Mouse (Mus musculus) lung, embryonic 16.5 days (tissue): ENCODE data around the gene 4930442H23Rik. TPM values are rescaled to one million over a fixed set of nuclear protein-coding genes. Genes with fewer than 3 reads are reported as not detected.
"Not testable (repeated sequence)": the region's sequence is repeated elsewhere in the genome, so short reads cannot be mapped to it uniquely, and the experiment has no call there.

Experiments
- ATAC-seq: fragments of 200-750 bp; cut with Nextera tagmentation; 2 replicates; pipeline ENCODE4 v1.8.0; 2017; ENCODE audit warnings: low read depth, mild to moderate bottlenecking, moderate library complexity
- H3K27ac ChIP-seq: fragments of 300-500 bp; sonication (generic); 2 replicates; pipeline ENCODE4 v1.5.1; 2014; ENCODE audit warnings: mild to moderate bottlenecking, control low read depth, low read length
- H3K27me3 ChIP-seq: fragments of 300-500 bp; sonication (generic); 2 replicates; pipeline ENCODE4 v1.6.1; 2014; ENCODE audit warnings: low read depth, low read length, mixed read lengths; ENCODE audit not compliant: control insufficient read depth, insufficient read depth
- H3K36me3 ChIP-seq: fragments of 300-500 bp; sonication (generic); 2 replicates; pipeline ENCODE4 v1.6.1; 2014; ENCODE audit warnings: low read length; ENCODE audit not compliant: control insufficient read depth, insufficient read depth
- H3K4me1 ChIP-seq: fragments of 300-500 bp; sonication (generic); replicated peaks from 2 replicates; pipeline ENCODE4 v1.6.1; 2014; ENCODE audit warnings: low read length, mixed read lengths; ENCODE audit not compliant: control insufficient read depth, insufficient read depth
- H3K4me2 ChIP-seq: fragments of 300-500 bp; sonication (generic); 2 replicates; pipeline ENCODE4 v1.6.1; 2014; ENCODE audit warnings: low read depth, low read length, control low read depth
- H3K4me3 ChIP-seq: fragments of 300-500 bp; sonication (generic); 2 replicates; pipeline ENCODE4 v1.5.1; 2014; ENCODE audit warnings: mild to moderate bottlenecking, low read length, control low read depth
- H3K9ac ChIP-seq: fragments of 300-500 bp; sonication (generic); 2 replicates; pipeline ENCODE4 v1.6.1; 2014; ENCODE audit warnings: low read length, control low read depth
- H3K9me3 ChIP-seq: fragments of 300-500 bp; sonication (generic); 2 replicates; pipeline ENCODE4 v1.6.1; 2016; ENCODE audit warnings: low read length; ENCODE audit not compliant: control insufficient read depth
- WGBS: fragments of 180-500 bp; shearing (Covaris S2); extraction: QIAGEN DNeasy Blood & Tissue Kit; methylation state at CpG from one replicate; pipeline ENCODE4 v1.1.7; 2014; 5-methylcytosine and 5-hydroxymethylcytosine counted together
- polyA plus RNA-seq: library from polyadenylated mRNA; unstranded; fragments of >200 nt; fragmentation: Nextera tagmentation; extraction: Ambion mirVana; gene quantifications from 2 replicates; pipeline ENCODE4 v1.2.1, GENCODE M21; 2015

The 4930442H23Rik gene
- polyA plus RNA-seq, result not detected in 2 replicates

DNA sequence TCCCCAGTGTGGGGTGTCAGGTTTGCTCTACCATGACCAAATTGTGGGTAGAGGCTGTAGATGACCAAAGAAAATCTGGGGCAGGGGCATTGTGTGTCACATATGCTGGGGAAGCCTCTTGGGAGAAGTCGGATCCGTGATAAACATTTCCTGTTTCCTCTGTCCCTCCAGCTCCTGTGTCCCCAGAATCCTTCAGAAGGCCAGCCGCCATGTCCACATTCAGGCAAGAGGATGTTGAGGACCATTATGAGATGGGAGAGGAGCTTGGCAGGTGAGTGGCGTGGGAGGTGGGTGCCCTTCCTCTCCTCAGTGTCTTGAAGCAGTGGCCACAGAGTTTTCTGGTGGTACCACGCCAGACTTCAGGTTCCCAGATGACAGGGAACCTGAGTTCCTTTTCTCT is at the start of gene 4930442H23Rik:
4930442H23Rik (minus strand) TSS at position 45 of the 400 bp plus-strand sequence.
- H3K9ac ChIP-seq, result peak within 1 kb of the TSS; percentile 78
- H3K4me2 ChIP-seq, result peak within 1 kb of the TSS; percentile 60
- peak within 1 kb of the TSS; percentile 69 for H3K4me3 ChIP-seq
- peak within 1 kb of the TSS; percentile 93 for H3K27ac ChIP-seq
- peaks cover 53% of the 10 kb centered on the region for H3K36me3 ChIP-seq
- peaks cover 25% of the 10 kb centered on the region for H3K4me1 ChIP-seq
- 61% methylated on average over 5 of the region's 5 CpGs for WGBS
- H3K27me3 ChIP-seq, result no peaks in the 10 kb centered on the region
- no peaks in the 10 kb centered on the region for H3K9me3 ChIP-seq
- no peak for ATAC-seq

DNA sequence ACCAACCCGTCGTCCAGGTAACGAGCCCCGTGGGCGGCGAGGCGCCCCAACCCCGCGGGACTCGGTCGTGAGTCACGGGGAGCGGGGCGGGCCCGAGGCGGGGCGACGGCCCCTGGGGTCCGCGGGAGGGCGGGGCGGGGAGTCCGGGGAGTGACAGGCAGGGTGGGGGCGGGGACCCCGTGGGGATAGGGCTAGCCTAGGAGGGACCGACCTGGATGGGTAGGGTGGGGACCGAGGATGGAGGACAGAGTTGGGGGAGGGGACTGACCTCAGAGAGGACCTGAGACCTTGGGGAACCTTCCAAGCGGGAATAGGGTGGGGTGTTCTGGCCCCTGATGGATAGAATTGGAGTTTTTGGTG is 49.6 kb upstream of the 4930442H23Rik start:
- Histone ChIP-seq H3K27me3 (peaks cover 28% of the 10 kb centered on the region), H3K9me3 (no peaks in the 10 kb centered on the region), H3K4me2 (peak overlapping the region; percentile 76), H3K4me3 (peak overlapping the region; percentile 75), H3K9ac (peak overlapping the region; percentile 82), H3K27ac (no peak overlapping the region), H3K4me1 (peaks cover 6% of the 10 kb centered on the region), H3K36me3 (no peaks in the 10 kb centered on the region)
- peak; percentile 75 for ATAC-seq
- 2% methylated on average over 25 of the region's 28 CpGs for WGBS

DNA sequence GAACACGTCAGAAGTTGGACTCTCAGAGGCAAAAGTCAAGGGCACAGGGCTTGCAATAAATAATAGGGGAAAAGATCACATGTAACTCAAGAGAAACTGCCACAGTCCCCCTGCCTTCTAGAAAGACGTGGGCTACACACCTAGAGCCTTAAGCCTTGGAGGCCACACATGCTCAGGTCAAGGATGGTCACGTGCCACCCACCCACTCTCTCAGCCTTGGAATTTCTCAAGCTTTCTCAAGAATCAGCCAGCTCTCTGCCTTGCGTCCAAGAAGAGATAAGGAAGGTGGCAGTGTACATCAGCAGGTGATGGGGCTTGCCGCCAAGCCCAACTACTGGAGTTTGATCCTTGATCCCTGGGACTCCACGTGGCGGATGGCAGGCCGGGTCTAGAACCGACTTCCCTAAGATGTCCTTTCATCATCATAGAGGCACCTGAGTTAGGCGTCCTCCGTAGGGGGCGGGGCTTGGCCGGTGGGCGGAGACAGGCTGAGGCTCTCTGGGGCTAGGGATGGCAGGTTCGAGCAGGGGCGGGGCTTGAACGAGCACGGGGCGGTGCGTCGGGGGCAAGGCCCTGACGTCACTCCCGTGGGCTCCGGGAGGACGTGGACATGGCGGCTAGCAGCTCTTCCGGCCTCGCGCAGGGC is 49.1 kb upstream of the 4930442H23Rik start, which contains the start of gene Zfr2:
Zfr2 (plus strand) TSS at position 576 of the 646 bp plus-strand sequence.
- peak; percentile 93 for ATAC-seq
- Histone ChIP-seq H3K36me3 (no peaks in the 10 kb centered on the region), H3K9me3 (no peaks in the 10 kb centered on the region), H3K4me3 (peak within 1 kb of the TSS; percentile 75), H3K4me1 (peaks cover 6% of the 10 kb centered on the region), H3K27ac (no peak within 1 kb of the TSS), H3K4me2 (peak within 1 kb of the TSS; percentile 76), H3K9ac (peak within 1 kb of the TSS; percentile 82), H3K27me3 (peaks cover 28% of the 10 kb centered on the region)
- WGBS, result 5% methylated on average over 28 of the region's 29 CpGs

- WGBS, result 46% methylated on average over 7 of the region's 7 CpGs
- no peak overlapping the region for H3K4me3 ChIP-seq
Observed at GRCm38 (mm10) chr10:81231436-81231835, 47.8 kb upstream of the 4930442H23Rik start.

GRCm38 (mm10) chr10:81230438-81231332 is 47.0 kb upstream of the 4930442H23Rik start, which contains the start of gene Atcay:
Gene Atcay, minus strand, starts transcription at chr10:81230833.
- no peak within 1 kb of the TSS for H3K4me2 ChIP-seq
- no peak for ATAC-seq
- no peak within 1 kb of the TSS for H3K9ac ChIP-seq
- WGBS, result 11% methylated on average over 27 of the region's 27 CpGs
- peaks cover 6% of the 10 kb centered on the region for H3K4me1 ChIP-seq
- peaks cover 28% of the 10 kb centered on the region for H3K27me3 ChIP-seq
- no peaks in the 10 kb centered on the region for H3K36me3 ChIP-seq
- H3K27ac ChIP-seq, result no peak within 1 kb of the TSS
- H3K4me3 ChIP-seq, result no peak within 1 kb of the TSS
- no peaks in the 10 kb centered on the region for H3K9me3 ChIP-seq

More at GRCm38 (mm10) chr10:81231436-81231835, 47.8 kb upstream of the 4930442H23Rik start:
- H3K4me1 ChIP-seq, result peaks cover 6% of the 10 kb centered on the region
- no peak overlapping the region for H3K9ac ChIP-seq
- H3K4me2 ChIP-seq, result no peak overlapping the region
- no peaks in the 10 kb centered on the region for H3K9me3 ChIP-seq
- H3K36me3 ChIP-seq, result no peaks in the 10 kb centered on the region
- H3K27me3 ChIP-seq, result peaks cover 28% of the 10 kb centered on the region
- no peak overlapping the region for H3K27ac ChIP-seq
- no peak for ATAC-seq

DNA sequence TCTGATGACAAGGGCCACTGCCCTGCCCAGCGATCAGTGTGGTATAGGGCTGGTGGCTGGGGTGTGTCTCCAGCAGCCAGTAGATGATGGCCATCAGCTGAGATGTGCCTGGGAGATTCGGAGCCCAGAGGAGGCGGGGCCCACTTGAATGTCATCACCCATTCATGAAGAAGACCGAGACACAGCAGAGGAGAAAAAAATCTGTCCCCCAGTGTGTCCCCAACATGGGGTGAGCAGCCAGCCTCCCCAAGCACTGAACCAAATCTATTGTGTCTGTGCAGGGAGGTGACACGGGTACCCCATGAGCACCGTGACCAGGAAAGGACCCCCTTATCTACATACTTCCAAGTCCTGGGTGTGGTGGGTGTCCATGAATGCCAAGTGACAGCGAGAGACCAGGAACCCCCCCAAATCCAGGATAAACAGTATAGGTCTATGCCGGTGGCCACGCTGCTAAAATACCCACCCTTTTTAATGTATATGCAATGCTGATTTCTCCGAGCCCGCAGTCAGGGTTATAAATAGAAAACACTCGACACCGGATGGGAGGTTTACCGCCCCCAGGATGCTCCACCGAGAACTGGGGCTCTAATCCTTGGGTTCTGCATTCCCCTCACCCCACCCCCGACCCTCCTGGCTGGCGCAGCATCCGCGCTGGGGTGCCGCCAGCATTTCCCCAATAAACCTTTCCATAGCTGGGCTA is 46.2 kb upstream of the 4930442H23Rik start:
- no peaks in the 10 kb centered on the region for H3K9me3 ChIP-seq
- no peak for ATAC-seq
- WGBS, result 15% methylated on average over 20 of the region's 20 CpGs
- H3K4me3 ChIP-seq, result no peak overlapping the region
- H3K27ac ChIP-seq, result no peak overlapping the region
- no peak overlapping the region for H3K4me2 ChIP-seq
- peaks cover 28% of the 10 kb centered on the region for H3K27me3 ChIP-seq
- H3K36me3 ChIP-seq, result no peaks in the 10 kb centered on the region
- no peak overlapping the region for H3K9ac ChIP-seq
- H3K4me1 ChIP-seq, result peaks cover 6% of the 10 kb centered on the region

- 58% methylated on average over 2 of the region's 2 CpGs for WGBS
- H3K4me3 ChIP-seq, ATAC-seq: not testable (repeated sequence)
Observed at GRCm38 (mm10) chr10:81223731-81224130, 40.1 kb upstream of the 4930442H23Rik start.

GRCm38 (mm10) chr10:81221402-81222015 is 37.9 kb upstream of the 4930442H23Rik start:
- H3K4me1 ChIP-seq, result no peaks in the 10 kb centered on the region
- H3K36me3 ChIP-seq, result no peaks in the 10 kb centered on the region
- 84% methylated on average over 5 of the region's 5 CpGs for WGBS
- ATAC-seq, result no peak
- no peaks in the 10 kb centered on the region for H3K9me3 ChIP-seq
- no peak overlapping the region for H3K9ac ChIP-seq
- no peak overlapping the region for H3K27ac ChIP-seq
- no peak overlapping the region for H3K4me2 ChIP-seq
- H3K4me3 ChIP-seq, result no peak overlapping the region
- H3K27me3 ChIP-seq, result no peaks in the 10 kb centered on the region

More at GRCm38 (mm10) chr10:81223731-81224130, 40.1 kb upstream of the 4930442H23Rik start:
- not testable (repeated sequence) for H3K27me3 ChIP-seq, H3K27ac ChIP-seq, H3K9ac ChIP-seq, H3K9me3 ChIP-seq, H3K4me1 ChIP-seq, H3K4me2 ChIP-seq, H3K36me3 ChIP-seq
